Mouse (Mus musculus) liver, embryonic 15.5 days (tissue): Measurements from ENCODE around the gene Vill. TPM values are rescaled to one million over a fixed set of nuclear protein-coding genes. Genes with fewer than 3 reads are reported as not detected.
A peak's percentile ranks its signal among the peaks of the same experiment; 100 is the strongest.

ENCODE experiments used
- ATAC-seq: fragments of 200-750 bp; cut with Nextera tagmentation; 2 replicates; pipeline ENCODE4 v1.8.0; 2017; ENCODE audit warnings: moderate number of reproducible peaks, mild to moderate bottlenecking, moderate library complexity; ENCODE audit not compliant: insufficient read depth
- H3K27ac ChIP-seq: fragments of 300-500 bp; sonication (generic); replicated peaks from 2 replicates; pipeline ENCODE4 v1.5.1; 2015; ENCODE audit warnings: mild to moderate bottlenecking, inconsistent platforms
- H3K27me3 ChIP-seq: fragments of 300-500 bp; sonication (generic); 2 replicates; pipeline ENCODE4 v1.6.1; 2015; ENCODE audit warnings: mild to moderate bottlenecking, inconsistent platforms
- H3K36me3 ChIP-seq: fragments of 300-500 bp; sonication (generic); replicated peaks from 2 replicates; pipeline ENCODE4 v1.6.1; 2015; ENCODE audit warnings: moderate library complexity, mild to moderate bottlenecking, inconsistent platforms
- H3K4me1 ChIP-seq: fragments of 300-500 bp; sonication (generic); replicated peaks from 2 replicates; pipeline ENCODE4 v1.6.1; 2015; ENCODE audit warnings: inconsistent platforms
- H3K4me2 ChIP-seq: fragments of 300-500 bp; sonication (generic); 2 replicates; pipeline ENCODE4 v1.6.1; 2015; ENCODE audit warnings: moderate library complexity, mild to moderate bottlenecking, inconsistent platforms
- H3K4me3 ChIP-seq: fragments of 300-500 bp; sonication (generic); replicated peaks from 2 replicates; pipeline ENCODE4 v1.5.1; 2015; ENCODE audit warnings: mild to moderate bottlenecking, inconsistent platforms
- H3K9ac ChIP-seq: fragments of 300-500 bp; sonication (generic); 2 replicates; pipeline ENCODE4 v1.6.1; 2015; ENCODE audit warnings: moderate library complexity, mild to moderate bottlenecking, inconsistent platforms
- H3K9me3 ChIP-seq: fragments of 300-500 bp; sonication (generic); replicated peaks from 2 replicates; pipeline ENCODE4 v1.6.1; 2016; ENCODE audit warnings: inconsistent platforms
- WGBS: fragments of 180-500 bp; shearing (Covaris S2); methylation state at CpG from one replicate; pipeline ENCODE4 v1.1.7; 2015; ENCODE audit warnings: mixed read lengths; ENCODE audit not compliant: insufficient replicate concordance; 5-methylcytosine and 5-hydroxymethylcytosine counted together
- polyA plus RNA-seq: library from polyadenylated mRNA; unstranded; fragments of >200 nt; fragmentation: Nextera tagmentation; extraction: Ambion mirVana; gene quantifications from 2 replicates; pipeline ENCODE4 v1.2.1, GENCODE M21; 2015

Vill gene
- polyA plus RNA-seq, 1 experiment from 2014 or later, result 10.0 TPM

DNA sequence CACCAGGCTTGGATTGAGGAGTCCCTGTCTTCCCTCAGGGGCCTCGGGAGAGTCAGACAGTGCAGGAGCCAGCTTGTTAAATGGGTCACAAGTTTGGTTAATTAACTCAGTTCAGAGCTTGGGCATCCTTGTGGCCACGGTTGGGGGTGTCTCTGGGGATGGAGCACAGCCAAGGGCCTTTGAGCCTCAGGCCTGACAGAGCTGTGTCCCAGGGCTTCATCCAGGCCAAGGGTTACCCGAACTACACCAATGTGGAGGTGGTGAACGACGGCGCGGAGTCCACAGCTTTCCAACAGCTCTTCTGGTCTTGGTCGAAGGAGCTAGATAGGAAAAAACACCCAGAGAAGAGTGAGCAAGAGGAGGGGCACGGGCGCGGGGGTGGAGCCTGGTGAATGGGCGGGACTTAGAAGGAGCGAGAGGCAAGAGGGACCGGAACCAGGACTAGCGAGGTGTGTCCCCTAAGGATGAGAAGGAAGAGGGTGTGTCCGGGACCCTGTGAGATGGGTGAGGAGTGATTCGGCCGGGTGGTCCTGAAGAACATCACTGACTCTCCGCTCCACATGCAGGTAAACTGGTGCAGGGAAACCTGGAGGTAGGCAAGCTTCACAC lies 10.6 kb downstream of the Vill start:
- Histone ChIP-seq H3K9ac (no peak overlapping the region), H3K4me1 (peaks cover 8% of the 10 kb centered on the region; the same call in 1 of the 2 replicates), H3K36me3 (no peaks in the 10 kb centered on the region), H3K4me3 (no peak overlapping the region), H3K9me3 (no peaks in the 10 kb centered on the region), H3K27me3 (no peaks in the 10 kb centered on the region), H3K27ac (no peak overlapping the region), H3K4me2 (peak overlapping the region; percentile 29; the same call in 1 of the 2 replicates)
- no peak for ATAC-seq
- WGBS, result 34% methylated on average over 19 of the region's 19 CpGs

DNA sequence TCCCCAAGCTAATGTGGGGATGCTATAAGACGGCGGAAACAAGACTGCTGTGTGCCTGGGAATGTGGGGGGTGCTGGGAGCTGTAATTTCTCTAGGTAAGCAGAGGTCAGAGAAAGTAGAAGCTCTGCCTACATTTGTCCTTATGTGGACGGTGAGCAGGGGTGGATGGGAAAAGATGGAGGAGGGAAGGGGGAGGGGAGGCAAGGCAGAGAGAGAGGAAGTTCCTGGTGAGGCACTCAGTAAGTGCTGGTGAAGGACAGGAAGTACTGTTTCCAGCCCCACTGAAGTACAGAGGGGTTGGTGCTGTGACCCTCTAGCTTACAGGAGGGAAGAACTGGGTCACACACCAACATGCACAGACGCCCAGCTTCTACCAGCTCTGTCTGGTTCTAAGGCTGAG lies 11.7 kb downstream of the Vill start:
- no peak overlapping the region for H3K4me3 ChIP-seq
- ATAC-seq, result no peak
- H3K4me1 ChIP-seq, result peaks cover 8% of the 10 kb centered on the region; the same call in 1 of the 2 replicates
- 40% methylated on average over 4 of the region's 4 CpGs for WGBS
- no peaks in the 10 kb centered on the region for H3K36me3 ChIP-seq
- H3K9me3 ChIP-seq, result no peaks in the 10 kb centered on the region
- H3K4me2 ChIP-seq, result no peak overlapping the region; the same call in 1 of the 2 replicates
- H3K27me3 ChIP-seq, result no peaks in the 10 kb centered on the region
- no peak overlapping the region for H3K27ac ChIP-seq
- H3K9ac ChIP-seq, result no peak overlapping the region

DNA sequence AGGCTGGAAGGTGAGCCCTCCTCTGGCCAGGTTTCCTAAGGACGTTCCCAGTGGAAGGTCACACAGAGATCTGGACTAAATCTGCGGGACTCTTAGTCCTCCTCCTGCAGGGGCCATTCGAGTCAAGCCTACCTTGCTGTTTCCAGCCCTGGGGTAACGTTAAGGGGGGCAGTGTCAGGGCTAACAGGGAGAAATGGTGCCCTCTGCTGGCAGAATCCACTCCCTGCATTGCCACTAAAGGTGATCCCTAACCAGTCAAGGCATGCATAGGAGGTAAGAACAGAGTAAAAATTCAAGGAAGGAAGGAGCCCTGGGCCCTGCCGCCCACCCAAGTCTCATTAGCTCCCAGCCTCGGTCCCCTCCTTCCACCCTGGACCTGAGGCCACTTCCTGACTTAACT lies 15.0 kb downstream of the Vill start:
- ATAC-seq, result no peak
- WGBS, result 2% methylated on average over 6 of the region's 6 CpGs
- H3K27ac ChIP-seq, result no peak overlapping the region
- H3K9me3 ChIP-seq, result no peaks in the 10 kb centered on the region
- no peak overlapping the region for H3K4me2 ChIP-seq
- no peaks in the 10 kb centered on the region for H3K36me3 ChIP-seq
- peaks cover 8% of the 10 kb centered on the region; the same call in 1 of the 2 replicates for H3K4me1 ChIP-seq
- no peaks in the 10 kb centered on the region for H3K27me3 ChIP-seq
- no peak overlapping the region for H3K4me3 ChIP-seq
- no peak overlapping the region for H3K9ac ChIP-seq

DNA sequence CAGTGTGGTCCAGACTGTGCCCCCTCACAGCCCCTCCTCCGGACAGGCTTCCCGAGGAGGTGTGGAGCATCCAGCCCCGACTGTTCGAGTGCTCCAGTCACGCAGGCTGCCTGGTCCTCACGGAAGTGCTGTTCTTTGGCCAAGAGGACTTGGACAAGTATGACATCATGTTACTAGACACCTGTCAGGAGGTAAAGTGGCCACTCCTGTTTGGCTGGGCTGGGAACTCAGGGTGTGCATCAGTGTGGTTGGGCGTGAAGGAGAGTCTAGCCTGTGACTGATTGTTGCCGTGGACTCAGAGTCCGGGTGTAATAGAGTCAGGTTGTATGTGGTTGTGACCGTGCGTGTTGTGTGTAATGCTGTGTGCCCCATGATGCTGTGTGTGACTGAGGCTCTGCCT lies 15.7 kb downstream of the Vill start:
- no peaks in the 10 kb centered on the region for H3K27me3 ChIP-seq
- no peak overlapping the region for H3K4me3 ChIP-seq
- WGBS, result 78% methylated on average over 11 of the region's 11 CpGs
- ATAC-seq, result no peak
- H3K9ac ChIP-seq, result no peak overlapping the region
- no peak overlapping the region for H3K4me2 ChIP-seq
- peaks cover 3% of the 10 kb centered on the region; the same call in 1 of the 2 replicates for H3K4me1 ChIP-seq
- H3K9me3 ChIP-seq, result no peaks in the 10 kb centered on the region
- no peaks in the 10 kb centered on the region for H3K36me3 ChIP-seq
- H3K27ac ChIP-seq, result no peak overlapping the region

DNA sequence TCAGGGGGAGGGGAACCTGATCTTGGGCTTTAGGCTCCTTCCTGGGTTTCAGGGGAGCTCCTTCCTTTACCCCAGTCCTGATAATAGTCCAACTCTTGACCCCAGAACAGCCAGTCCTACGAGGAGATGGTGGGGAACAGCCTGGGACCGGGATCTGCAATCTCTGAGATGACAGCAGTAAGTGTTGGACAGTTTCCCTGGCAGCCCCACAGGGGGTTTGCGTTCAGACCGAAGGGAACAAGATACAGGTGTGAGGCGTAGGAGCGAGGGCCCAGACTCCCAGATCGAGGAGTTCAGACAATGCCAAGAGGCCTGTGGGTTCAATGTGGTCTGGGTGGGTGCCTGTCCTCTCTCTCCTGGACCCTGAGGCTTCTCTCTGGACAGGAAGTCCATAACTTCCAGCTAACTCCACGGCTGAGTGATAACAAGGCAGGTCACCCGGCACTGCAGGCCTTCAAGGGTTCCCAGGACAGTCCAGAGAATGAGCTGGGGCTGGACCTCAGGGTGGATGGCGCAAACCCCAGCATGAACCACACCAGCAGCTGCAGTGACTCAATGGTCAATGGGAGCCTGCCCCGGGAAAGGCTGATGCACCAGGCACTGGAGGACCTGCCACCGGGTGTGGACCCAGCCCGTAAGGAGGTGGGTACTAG lies 17.7 kb downstream of the Vill start:
- Histone ChIP-seq H3K27ac (no peak overlapping the region), H3K4me3 (no peak overlapping the region), H3K4me1 (no peaks in the 10 kb centered on the region), H3K9me3 (no peaks in the 10 kb centered on the region), H3K4me2 (no peak overlapping the region), H3K27me3 (no peaks in the 10 kb centered on the region), H3K9ac (no peak overlapping the region), H3K36me3 (no peaks in the 10 kb centered on the region)
- ATAC-seq, result no peak
- WGBS, result 68% methylated on average over 13 of the region's 13 CpGs

DNA sequence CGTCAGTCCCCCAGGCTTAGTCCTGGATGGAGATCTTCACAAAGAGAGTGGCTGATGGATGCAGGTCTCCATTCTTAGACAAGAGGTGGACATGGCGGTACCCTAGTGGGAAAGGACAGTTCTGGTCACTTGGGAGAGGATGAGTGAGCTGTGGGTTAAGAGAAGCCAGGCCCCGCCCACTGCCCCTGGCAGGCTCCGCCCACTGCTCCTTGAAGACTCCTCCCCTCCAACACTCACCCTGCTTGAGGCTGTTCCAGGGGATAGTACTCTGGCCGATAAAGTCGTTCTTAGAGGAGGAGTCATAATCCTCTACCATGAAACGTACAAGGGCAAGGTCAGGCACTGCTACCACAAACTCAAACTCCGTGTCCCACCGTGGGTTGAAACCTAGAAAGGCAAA lies 19.2 kb downstream of the Vill start:
- H3K27me3 ChIP-seq, result no peaks in the 10 kb centered on the region
- no peak for ATAC-seq
- H3K27ac ChIP-seq, result no peak overlapping the region
- H3K4me3 ChIP-seq, result no peak overlapping the region
- 0 out of 2 replicates have a peak, but pooled peaks cover 8% of the 10 kb centered on the region for H3K4me1 ChIP-seq
- 69% methylated on average over 9 of the region's 9 CpGs for WGBS
- no peaks in the 10 kb centered on the region for H3K9me3 ChIP-seq
- H3K9ac ChIP-seq, result no peak overlapping the region
- no peaks in the 10 kb centered on the region for H3K36me3 ChIP-seq
- H3K4me2 ChIP-seq, result no peak overlapping the region

DNA sequence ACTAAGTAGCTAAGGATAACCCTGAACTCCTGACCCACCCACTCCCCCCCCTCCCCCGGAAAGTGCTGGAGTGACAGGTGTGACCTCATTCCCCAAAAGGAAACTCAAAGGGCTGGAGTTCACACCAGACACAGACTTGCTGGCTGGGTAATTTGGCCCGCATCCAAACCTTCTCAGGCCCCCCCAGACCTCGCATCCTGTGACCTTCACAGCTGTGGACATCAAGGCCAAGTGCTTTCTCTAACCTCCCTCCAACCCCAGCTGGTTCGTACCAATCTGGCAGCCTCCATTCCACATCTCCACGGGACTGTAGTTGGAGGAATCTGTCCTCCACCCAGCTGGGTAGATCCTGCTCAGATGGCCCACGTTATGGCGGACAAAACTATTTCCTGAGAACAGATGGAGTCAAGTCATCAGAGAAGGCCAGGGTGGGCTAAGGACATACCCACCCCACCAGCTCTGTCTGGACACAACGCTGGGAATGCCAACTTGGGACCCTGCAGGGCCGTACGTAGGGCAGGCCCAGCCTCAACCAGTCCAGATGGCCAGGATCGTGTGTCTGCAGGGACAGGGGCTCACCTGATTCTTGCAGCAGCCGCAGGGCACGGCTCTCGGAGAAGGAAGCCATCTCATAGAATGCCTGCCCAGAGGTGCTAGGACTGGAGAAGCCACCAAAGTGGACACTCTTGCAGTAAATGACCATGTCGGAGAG lies 20.8 kb downstream of the Vill start:
- 69% methylated on average over 15 of the region's 15 CpGs for WGBS
- no peaks in the 10 kb centered on the region for H3K27me3 ChIP-seq
- H3K4me3 ChIP-seq, result no peak overlapping the region
- ATAC-seq, result no peak
- H3K4me1 ChIP-seq, result 0 out of 2 replicates have a peak, but pooled peaks cover 8% of the 10 kb centered on the region
- H3K4me2 ChIP-seq, result no peak overlapping the region
- H3K9ac ChIP-seq, result no peak overlapping the region
- no peaks in the 10 kb centered on the region for H3K36me3 ChIP-seq
- H3K27ac ChIP-seq, result no peak overlapping the region
- no peaks in the 10 kb centered on the region for H3K9me3 ChIP-seq

DNA sequence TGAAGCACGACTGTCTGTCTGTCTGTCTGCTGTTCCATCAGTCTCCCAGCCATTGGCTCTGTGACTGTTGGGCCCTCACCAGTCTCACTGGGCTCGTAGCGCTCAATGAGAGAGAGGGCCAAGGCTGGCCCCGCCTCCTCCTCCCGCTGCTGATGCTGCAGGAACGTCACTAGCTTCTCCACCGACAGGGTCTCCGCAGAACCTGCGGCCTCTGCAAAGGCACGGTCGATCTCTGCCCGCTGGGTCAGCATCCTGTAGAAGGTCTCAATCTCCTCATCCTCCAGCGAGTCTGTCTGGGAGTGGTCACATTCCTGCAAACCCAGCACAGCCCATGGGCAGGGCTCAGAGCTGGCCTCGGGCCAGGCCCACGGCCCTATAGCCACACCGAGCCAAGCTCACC lies 23.1 kb downstream of the Vill start:
- no peaks in the 10 kb centered on the region for H3K9me3 ChIP-seq
- whole genome bisulfite sequencing, result 55% methylated on average over 16 of the region's 16 CpGs
- 0 out of 2 replicates have a peak, but pooled peaks have one; percentile 2 for ATAC-seq

DNA sequence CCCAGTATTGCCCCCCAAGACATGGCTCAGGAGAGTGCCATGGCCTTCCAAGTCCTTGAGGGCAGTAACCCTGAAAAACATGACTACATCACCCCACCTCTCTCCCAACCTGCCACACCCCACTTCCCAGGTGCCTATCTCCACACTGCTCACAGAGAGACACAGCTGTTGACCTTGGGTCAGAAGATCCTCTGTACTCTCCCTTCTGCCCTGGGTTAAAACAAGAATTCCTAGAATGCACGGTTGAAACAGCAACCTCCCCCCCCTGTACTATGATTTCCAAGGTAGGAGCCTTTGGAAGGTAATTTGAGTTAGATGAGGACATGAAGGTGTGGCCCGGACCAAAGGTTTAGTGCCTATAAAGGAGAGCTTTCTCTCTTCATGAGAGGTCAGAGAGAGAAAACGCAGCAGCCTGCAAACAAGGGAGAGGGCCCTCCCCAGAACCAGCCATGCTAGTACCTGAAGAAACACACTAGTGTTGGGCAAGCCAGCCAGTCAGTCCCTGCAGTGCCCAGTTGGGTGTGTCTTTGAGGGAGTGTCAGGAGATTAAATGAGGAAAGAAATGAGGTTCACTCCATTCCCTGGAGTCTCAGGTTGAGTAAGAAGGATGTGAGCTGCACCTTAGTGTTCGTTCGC lies 27.6 kb downstream of the Vill start:
- H3K27me3 ChIP-seq, result no peaks in the 10 kb centered on the region
- no peak overlapping the region for H3K4me2 ChIP-seq
- WGBS, result 62% methylated on average over 5 of the region's 5 CpGs
- H3K4me3 ChIP-seq, result no peak overlapping the region
- H3K9ac ChIP-seq, result no peak overlapping the region
- H3K36me3 ChIP-seq, result no peaks in the 10 kb centered on the region
- 0 out of 2 replicates have a peak, but pooled peaks cover 8% of the 10 kb centered on the region for H3K4me1 ChIP-seq
- H3K9me3 ChIP-seq, result no peaks in the 10 kb centered on the region
- ATAC-seq, result no peak
- no peak overlapping the region for H3K27ac ChIP-seq

More for the DNA sequence above, 23.1 kb downstream of the Vill start:
- Histone ChIP-seq H3K4me2 (no peak overlapping the region), H3K27me3 (no peaks in the 10 kb centered on the region), H3K9ac (no peak overlapping the region), H3K27ac (peak overlapping the region; percentile 11; the same call in 1 of the 2 replicates), H3K36me3 (no peaks in the 10 kb centered on the region), H3K4me3 (no peak overlapping the region), H3K4me1 (0 out of 2 replicates have a peak, but pooled peaks cover 8% of the 10 kb centered on the region)

DNA sequence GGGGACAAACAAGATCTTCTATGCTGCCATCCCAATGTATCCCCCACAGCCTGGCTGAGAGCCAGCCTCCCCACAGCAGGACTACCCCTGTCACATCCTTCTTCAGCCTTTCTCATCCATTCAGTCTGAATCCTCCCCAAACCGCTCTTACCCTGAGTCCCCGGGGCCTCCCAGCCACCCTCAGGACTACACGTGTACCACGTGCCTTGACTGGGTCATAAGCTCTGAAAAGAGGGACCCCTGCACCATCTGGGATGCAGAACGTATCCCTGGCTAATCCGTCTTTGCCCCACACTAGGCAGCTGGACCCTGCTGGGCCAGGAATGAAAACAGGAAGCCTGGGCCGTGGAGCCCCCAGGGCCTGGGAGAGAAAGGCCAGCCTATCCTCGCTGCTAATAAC lies 29.5 kb downstream of the Vill start:
- no peak overlapping the region for H3K9ac ChIP-seq
- H3K4me1 ChIP-seq, result no peaks in the 10 kb centered on the region
- H3K4me3 ChIP-seq, result no peak overlapping the region
- peaks cover 12% of the 10 kb centered on the region; the same call in 1 of the 2 replicates for H3K27me3 ChIP-seq
- WGBS, result 43% methylated on average over 8 of the region's 8 CpGs
- H3K36me3 ChIP-seq, result no peaks in the 10 kb centered on the region
- H3K27ac ChIP-seq, result no peak overlapping the region
- H3K4me2 ChIP-seq, result no peak overlapping the region
- no peaks in the 10 kb centered on the region for H3K9me3 ChIP-seq
- ATAC-seq, result no peak
